Mouse (Mus musculus): ENCODE measurements at regions not wholly inside any gene's neighbourhood (a gene's known extent, or its start where the extent isn't known, plus 50 kb on each side); places are given as distances from the start of the nearest gene placed in this dataset.

- DNase-seq: no peak
Observed at GRCm38 (mm10) chr15:38609522-38609921, 1184.2 kb downstream of the 4930447A16Rik start.
